Mouse (Mus musculus) limb, embryonic 13.5 days (tissue): Measurements from ENCODE around the gene Enox1. TPM values are rescaled to one million over a fixed set of nuclear protein-coding genes. Genes with fewer than 3 reads are reported as not detected.
"Not testable (repeated sequence)": the region's sequence is repeated elsewhere in the genome, so short reads cannot be mapped to it uniquely, and the experiment has no call there.

Experiments used
- ATAC-seq: fragments of 200-750 bp; cut with Nextera tagmentation; 2 replicates; pipeline ENCODE4 v1.8.0; 2017; ENCODE audit warnings: low read depth, moderate number of reproducible peaks, moderate TSS enrichment; ENCODE audit not compliant: low FRiP score
- H3K27ac ChIP-seq: fragments of 300-500 bp; sonication (generic); 2 replicates; pipeline ENCODE4 v1.5.1; 2015; ENCODE audit warnings: inconsistent platforms, mild to moderate bottlenecking, moderate library complexity
- H3K27me3 ChIP-seq: fragments of 300-500 bp; sonication (generic); 2 replicates; pipeline ENCODE4 v1.6.1; 2015; ENCODE audit warnings: mild to moderate bottlenecking, inconsistent platforms
- H3K36me3 ChIP-seq: fragments of 300-500 bp; sonication (generic); 2 replicates; pipeline ENCODE4 v1.6.1; 2015; ENCODE audit warnings: inconsistent platforms, mild to moderate bottlenecking, moderate library complexity
- H3K4me1 ChIP-seq: fragments of 300-500 bp; sonication (generic); 2 replicates; pipeline ENCODE4 v1.6.1; 2015; ENCODE audit warnings: inconsistent platforms
- H3K4me2 ChIP-seq: fragments of 300-500 bp; sonication (generic); replicated peaks from 2 replicates; pipeline ENCODE4 v1.6.1; 2015; ENCODE audit warnings: inconsistent platforms, mild to moderate bottlenecking, moderate library complexity
- H3K4me3 ChIP-seq: fragments of 300-500 bp; sonication (generic); 2 replicates; pipeline ENCODE4 v1.5.1; 2015; ENCODE audit warnings: moderate library complexity, mild to moderate bottlenecking, inconsistent platforms
- H3K9ac ChIP-seq: fragments of 300-500 bp; sonication (generic); 2 replicates; pipeline ENCODE4 v1.6.1; 2015; ENCODE audit warnings: mild to moderate bottlenecking, inconsistent platforms
- H3K9me3 ChIP-seq: fragments of 300-500 bp; sonication (generic); 2 replicates; pipeline ENCODE4 v1.6.1; 2016; ENCODE audit warnings: inconsistent platforms
- WGBS: fragments of 180-500 bp; shearing (Covaris S2); methylation state at CpG from one replicate; pipeline ENCODE4 v1.1.7; 2015; 5-methylcytosine and 5-hydroxymethylcytosine counted together
- polyA plus RNA-seq: library from polyadenylated mRNA; unstranded; fragments of >200 nt; fragmentation: Nextera tagmentation; extraction: Ambion mirVana; gene quantifications from 2 replicates; pipeline ENCODE4 v1.2.1, GENCODE M21; 2015

The Enox1 gene
- polyA plus RNA-seq, result 18.9 and 19.7 TPM in 2 replicates

DNA sequence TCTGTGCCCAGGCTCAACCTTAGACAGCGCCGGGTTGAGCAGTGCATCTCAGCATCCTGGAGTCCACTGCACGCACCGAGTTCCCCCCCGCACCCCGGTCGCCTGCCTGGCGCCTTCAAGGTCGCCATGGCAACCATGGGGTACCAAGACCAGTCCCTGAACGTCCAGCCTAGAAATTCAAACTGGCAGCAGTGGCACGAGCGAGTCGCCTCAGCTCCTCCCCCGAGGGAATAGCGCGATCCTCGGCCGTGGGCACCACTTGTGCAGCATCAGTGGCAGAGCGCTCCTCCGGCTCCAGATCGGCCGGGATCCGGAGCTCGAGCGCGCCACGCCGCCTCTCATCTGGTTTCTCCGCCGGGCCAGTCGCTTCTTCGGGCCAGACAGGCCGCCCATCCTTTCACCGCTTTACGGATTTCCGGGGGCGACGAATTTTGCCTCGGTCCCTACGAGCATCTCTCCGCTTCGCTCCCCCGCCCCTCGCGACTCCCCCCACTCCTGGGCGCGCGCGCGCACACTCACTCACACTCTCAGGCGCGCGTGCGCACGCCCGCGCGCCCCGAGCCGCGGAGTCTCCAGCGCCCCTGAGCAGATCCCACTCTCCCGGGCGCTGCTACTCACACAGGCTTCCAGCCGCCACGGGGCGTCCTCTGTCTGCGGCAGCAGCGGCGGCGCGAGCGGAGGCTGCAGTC, at the start of gene Enox1:
Gene Enox1 (plus strand): TSS at position 542 of the 689 bp plus-strand sequence.
- WGBS, result under 1% methylated on average over 73 of the region's 73 CpGs
- Histone ChIP-seq H3K4me3 (peak within 1 kb of the TSS; percentile 83), H3K4me2 (peak within 1 kb of the TSS; percentile 98)

DNA sequence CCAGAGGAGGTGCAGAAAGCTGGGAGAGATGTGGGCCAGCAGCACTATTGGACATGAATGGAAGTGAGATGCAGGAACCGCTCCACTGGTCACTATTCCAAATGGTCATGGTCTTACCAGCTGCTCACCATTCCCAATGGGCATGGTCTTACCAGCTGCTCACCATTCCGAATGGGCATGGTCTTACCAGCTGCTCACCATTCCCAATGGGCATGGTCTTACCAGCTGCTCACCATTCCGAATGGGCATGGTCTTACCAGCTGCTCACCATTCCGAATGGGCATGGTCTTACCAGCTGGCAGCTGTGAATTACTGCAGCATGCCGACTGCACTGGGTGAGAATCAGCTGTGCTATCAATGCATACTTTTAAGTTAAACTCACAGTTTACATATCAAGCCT, 45.9 kb upstream of the Enox1 start:
- not testable (repeated sequence) for H3K4me1 ChIP-seq, H3K4me2 ChIP-seq, H3K36me3 ChIP-seq, ATAC-seq, H3K4me3 ChIP-seq, H3K27me3 ChIP-seq, H3K27ac ChIP-seq, H3K9ac ChIP-seq, H3K9me3 ChIP-seq
- 88% methylated on average over 5 of the region's 5 CpGs for WGBS

More for the DNA sequence above, at the start of gene Enox1:
- ATAC-seq, result peak; percentile 85
- Histone ChIP-seq H3K9ac (peak within 1 kb of the TSS; percentile 85), H3K27ac (peak within 1 kb of the TSS; percentile 48; the same call in 1 of the 2 replicates), H3K27me3 (peaks cover 36% of the 10 kb centered on the region), H3K4me1 (peaks cover 27% of the 10 kb centered on the region), H3K9me3 (no peaks in the 10 kb centered on the region), H3K36me3 (no peaks in the 10 kb centered on the region)

DNA sequence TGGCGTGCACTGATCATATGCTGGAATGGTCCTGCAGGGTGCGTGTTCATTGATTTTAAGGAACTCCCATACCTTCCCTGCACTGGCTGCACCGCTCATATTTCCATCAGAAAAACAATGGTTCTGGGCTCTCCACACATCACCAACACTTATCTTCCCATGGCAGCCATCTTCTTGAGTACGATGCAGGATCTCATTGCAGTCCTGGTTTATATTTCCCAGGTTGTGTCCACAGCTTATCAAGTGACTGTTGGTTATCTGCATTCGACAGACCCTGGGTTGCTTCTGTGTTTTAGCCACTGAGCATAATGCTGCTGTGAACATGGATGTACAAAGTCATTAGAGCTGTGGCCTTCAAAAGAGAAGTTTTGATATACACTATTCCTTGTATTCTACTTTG, 26.0 kb upstream of the Enox1 start:
- Histone ChIP-seq H3K36me3 (no peaks in the 10 kb centered on the region), H3K27ac (no peak overlapping the region), H3K27me3 (no peaks in the 10 kb centered on the region), H3K9ac (no peak overlapping the region), H3K4me2 (no peak overlapping the region), H3K4me1 (no peaks in the 10 kb centered on the region), H3K4me3 (no peak overlapping the region), H3K9me3 (no peaks in the 10 kb centered on the region)
- WGBS, result 92% methylated on average over 5 of the region's 5 CpGs
- no peak for ATAC-seq

DNA sequence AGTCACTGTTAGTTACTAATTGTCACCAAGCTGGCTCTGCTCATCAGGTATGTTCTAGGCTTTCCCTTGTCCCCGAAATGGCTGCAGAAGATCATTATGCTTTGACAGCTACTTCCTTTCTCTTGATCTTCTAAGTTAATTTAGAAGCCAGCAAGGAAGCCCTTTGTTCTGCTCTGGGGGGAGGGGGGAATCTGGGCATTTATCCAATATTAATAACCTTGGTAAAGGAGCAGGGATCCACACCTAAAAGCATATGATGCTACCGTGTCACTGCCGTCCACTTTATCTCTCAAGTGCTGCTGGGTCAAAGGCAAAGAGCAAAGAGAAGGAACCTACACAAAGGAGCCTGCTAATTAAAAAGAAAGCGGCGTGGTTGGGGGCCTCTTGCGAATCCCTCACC, 19.6 kb upstream of the Enox1 start:
- Histone ChIP-seq H3K36me3 (no peaks in the 10 kb centered on the region), H3K4me3 (no peak overlapping the region), H3K27me3 (0 out of 2 replicates have a peak, but pooled peaks cover 5% of the 10 kb centered on the region), H3K9me3 (no peaks in the 10 kb centered on the region), H3K27ac (no peak overlapping the region), H3K4me1 (no peaks in the 10 kb centered on the region), H3K9ac (no peak overlapping the region), H3K4me2 (no peak overlapping the region)
- WGBS, result 57% methylated on average over 6 of the region's 6 CpGs
- ATAC-seq, result no peak

DNA sequence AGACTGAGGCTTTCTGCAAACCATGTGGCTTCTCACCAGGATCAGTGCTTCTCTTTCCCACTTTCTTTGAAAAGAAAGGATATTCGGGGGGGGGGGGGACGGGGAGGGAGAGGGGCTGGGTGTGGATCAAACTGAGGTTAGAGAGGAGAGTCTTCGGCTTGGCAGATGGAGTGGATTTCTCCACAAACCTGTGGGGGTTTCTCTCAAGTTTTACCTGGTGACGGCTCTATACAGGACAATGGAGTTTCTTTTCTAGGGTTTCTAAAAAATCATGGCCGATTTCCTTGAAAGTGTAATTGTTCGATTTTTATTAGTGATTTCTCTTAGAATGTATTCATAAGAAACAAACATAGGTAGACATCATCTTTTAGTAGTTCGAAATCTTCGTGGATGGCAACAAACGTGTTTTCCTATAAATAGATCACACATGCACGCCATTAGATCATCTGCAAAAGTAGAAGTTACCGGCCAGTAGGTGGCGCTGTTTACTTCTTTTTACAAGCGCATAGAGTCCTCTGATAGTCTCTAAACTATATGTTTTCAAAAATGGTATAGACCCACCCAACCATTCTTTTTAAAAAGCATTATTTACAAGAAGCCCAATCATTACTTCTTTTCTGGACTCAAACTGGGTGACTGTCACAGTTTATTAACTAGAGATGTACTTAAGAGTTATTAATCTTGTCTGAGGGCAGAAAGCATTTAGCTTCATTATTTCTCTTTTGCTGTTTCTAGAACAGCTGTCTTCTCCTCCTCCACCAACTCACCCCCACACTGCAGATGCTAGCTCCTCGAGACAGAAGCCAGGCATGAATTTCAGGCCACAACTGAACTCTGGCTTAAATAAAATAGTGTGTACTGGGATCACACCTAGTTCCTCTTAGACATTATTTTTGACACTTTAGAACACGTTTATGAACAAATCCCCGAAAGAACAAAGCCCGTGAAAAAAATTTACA, 15.0 kb upstream of the Enox1 start:
- H3K9me3 ChIP-seq, result no peaks in the 10 kb centered on the region
- H3K9ac ChIP-seq, result no peak overlapping the region
- H3K4me2 ChIP-seq, result no peak overlapping the region
- no peak overlapping the region for H3K4me3 ChIP-seq
- H3K27ac ChIP-seq, result no peak overlapping the region
- H3K27me3 ChIP-seq, result 0 out of 2 replicates have a peak, but pooled peaks cover 5% of the 10 kb centered on the region
- H3K4me1 ChIP-seq, result no peaks in the 10 kb centered on the region
- peak; percentile 76; the same call in 1 of the 2 replicates for ATAC-seq
- no peaks in the 10 kb centered on the region for H3K36me3 ChIP-seq
- WGBS, result 31% methylated on average over 17 of the region's 17 CpGs

DNA sequence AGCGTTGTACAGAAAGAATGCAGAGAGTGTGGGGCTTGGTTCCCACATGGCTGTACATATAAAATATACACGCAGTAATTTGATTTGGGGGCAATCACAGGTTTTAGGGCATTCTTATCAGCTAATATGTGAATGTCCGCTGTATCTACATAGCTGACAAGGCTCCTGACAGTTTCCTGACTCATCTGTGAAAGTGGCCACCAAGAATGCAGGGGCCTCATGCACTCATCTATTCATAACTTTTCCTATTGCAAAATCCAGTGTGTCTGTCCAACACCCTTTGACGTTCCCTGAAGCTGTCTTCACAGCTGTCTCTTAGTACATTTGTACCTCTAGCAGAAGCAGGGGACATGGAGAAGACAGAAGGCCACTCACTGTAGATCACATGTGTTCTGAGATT, 11.5 kb upstream of the Enox1 start:
- WGBS, result 83% methylated on average over 4 of the region's 4 CpGs
- ATAC-seq, result no peak
- H3K9ac ChIP-seq, result no peak overlapping the region
- no peak overlapping the region for H3K27ac ChIP-seq
- H3K36me3 ChIP-seq, result no peaks in the 10 kb centered on the region
- no peaks in the 10 kb centered on the region for H3K4me1 ChIP-seq
- 0 out of 2 replicates have a peak, but pooled peaks cover 5% of the 10 kb centered on the region for H3K27me3 ChIP-seq
- H3K9me3 ChIP-seq, result no peaks in the 10 kb centered on the region
- H3K4me2 ChIP-seq, result no peak overlapping the region
- H3K4me3 ChIP-seq, result no peak overlapping the region

DNA sequence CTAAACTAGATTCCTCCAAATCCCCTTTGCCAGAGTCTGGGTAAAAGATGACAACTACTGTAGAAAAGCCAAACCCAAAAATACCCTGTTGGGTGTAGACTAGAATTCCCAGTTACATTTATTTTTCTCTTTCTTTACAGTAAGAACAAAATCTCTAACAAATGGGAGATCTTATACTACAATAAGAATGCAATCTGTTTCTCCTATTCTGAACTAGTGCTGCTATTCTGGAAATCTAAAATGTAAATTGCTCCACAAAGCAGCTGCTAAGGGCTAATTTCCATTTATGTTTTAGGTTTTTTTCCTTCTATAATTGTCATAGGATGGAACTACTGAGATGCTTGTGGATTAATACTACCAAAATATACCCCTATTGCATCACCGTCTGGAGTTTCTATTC, 8.9 kb upstream of the Enox1 start:
- Histone ChIP-seq H3K27me3 (no peaks in the 10 kb centered on the region), H3K27ac (no peak overlapping the region), H3K4me1 (no peaks in the 10 kb centered on the region), H3K9me3 (no peaks in the 10 kb centered on the region), H3K36me3 (no peaks in the 10 kb centered on the region), H3K4me2 (no peak overlapping the region), H3K9ac (no peak overlapping the region), H3K4me3 (no peak overlapping the region)
- 85% methylated on average over 1 of the region's 1 CpGs for WGBS
- ATAC-seq, result no peak

DNA sequence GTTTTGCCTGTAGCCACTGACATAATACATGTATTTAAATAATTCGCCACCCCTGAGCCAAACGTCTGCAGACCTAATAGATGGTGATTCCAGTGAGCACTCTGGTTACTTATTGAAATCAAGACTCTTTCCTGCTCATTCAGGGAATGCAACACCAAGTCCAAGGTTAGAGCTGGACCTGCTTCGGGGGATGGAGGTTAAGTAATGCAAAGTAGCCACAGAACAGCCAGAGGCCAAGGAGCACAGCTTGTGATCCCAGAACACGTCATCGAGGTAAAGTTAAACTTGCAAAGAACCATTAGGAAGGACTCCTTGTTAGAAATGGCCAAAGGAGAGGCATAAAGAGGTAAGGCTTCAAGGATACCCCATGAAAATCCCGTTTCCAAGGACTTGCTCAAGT, 6.0 kb upstream of the Enox1 start:
- H3K27ac ChIP-seq, result no peak overlapping the region
- H3K36me3 ChIP-seq, result no peaks in the 10 kb centered on the region
- peaks cover 14% of the 10 kb centered on the region for H3K27me3 ChIP-seq
- 75% methylated on average over 6 of the region's 6 CpGs for WGBS
- no peak overlapping the region for H3K9ac ChIP-seq
- no peak for ATAC-seq
- H3K9me3 ChIP-seq, result no peaks in the 10 kb centered on the region
- H3K4me1 ChIP-seq, result peaks cover 8% of the 10 kb centered on the region
- H3K4me2 ChIP-seq, result no peak overlapping the region
- H3K4me3 ChIP-seq, result no peak overlapping the region

DNA sequence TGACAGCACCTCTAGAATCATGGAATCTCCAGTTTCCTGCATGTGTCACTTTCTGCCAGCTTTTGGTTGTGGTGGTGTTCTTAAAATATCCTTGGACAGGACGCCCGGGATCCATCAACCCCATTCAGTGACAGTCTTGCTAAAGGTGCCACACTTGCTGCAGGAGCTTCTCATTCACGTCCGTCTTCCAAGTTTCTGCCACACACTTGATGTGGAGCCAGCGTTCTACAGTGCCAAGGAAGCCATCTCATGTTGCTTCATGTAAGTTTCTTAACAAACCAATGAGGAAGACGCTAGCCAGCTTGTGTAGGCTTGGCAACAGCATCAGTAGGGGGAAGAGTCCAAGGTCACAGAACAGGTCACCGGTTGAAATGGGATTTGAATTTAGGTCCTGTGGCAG, 5.1 kb upstream of the Enox1 start:
- H3K4me1 ChIP-seq, result peaks cover 16% of the 10 kb centered on the region

DNA sequence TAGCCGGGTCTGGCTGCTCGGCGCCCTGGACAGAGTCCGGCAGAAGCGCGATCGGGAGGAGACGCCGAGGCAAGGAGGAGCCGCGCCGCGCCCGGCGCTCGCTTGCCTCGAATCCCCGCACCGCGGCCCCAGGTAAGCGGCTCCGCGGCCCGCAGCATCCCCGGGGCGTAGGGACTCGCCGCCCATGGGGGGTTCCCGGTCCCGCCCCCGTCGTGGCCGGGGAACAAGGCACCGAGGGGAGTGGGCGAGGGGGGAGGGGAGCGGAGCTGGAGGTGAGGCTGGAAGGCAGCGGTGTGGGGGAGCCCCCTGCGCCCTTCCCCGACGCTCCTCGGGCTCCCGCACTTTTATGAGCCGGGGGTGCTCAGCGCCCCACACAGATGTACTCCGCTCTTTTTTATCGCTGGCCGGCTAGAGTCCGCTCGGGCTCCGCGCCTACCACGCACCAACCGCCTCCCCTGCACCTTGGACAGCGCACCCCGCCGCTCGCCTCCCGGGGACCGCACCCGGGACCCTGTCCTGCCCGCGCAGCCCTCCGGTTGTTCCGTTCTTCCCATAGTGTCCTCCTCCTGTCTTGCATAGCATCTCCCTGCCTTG, 445 bp downstream of the Enox1 start:
- 1% methylated on average over 61 of the region's 64 CpGs for WGBS
- Histone ChIP-seq H3K4me2 (peak overlapping the region; percentile 98), H3K4me3 (peak overlapping the region; percentile 83), H3K4me1 (peaks cover 27% of the 10 kb centered on the region), H3K27me3 (peaks cover 36% of the 10 kb centered on the region), H3K27ac (peak overlapping the region; percentile 48; the same call in 1 of the 2 replicates), H3K9me3 (no peaks in the 10 kb centered on the region), H3K9ac (peak overlapping the region; percentile 85), H3K36me3 (no peaks in the 10 kb centered on the region)
- ATAC-seq, result peak; percentile 49

More for the DNA sequence above, 5.1 kb upstream of the Enox1 start:
- no peaks in the 10 kb centered on the region for H3K36me3 ChIP-seq
- H3K27ac ChIP-seq, result no peak overlapping the region
- no peak overlapping the region for H3K4me3 ChIP-seq
- H3K4me2 ChIP-seq, result no peak overlapping the region
- no peaks in the 10 kb centered on the region for H3K9me3 ChIP-seq
- WGBS, result 87% methylated on average over 7 of the region's 7 CpGs
- no peak for ATAC-seq
- no peak overlapping the region for H3K9ac ChIP-seq
- H3K27me3 ChIP-seq, result peaks cover 22% of the 10 kb centered on the region

DNA sequence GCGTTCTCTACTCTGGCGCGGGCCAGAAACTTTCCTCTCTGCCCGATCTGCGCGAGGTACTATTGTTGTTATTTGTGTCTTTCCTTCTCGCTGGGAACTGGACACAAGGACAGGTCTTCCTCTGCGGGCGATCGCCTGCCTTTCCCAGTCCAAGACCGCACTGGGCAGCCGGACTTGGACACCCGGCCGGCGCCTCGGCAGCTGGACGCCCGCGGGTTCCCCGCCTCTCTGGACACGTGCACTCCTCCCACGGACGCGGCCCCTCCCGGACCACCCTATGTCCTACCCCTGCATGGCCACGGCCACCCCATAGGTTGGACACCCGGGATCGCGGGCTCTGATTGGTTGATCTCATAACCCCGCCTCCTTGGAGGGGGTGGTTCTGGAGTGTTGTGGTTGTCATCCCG, 945 bp downstream of the Enox1 start:
- no peak overlapping the region for H3K27ac ChIP-seq
- WGBS, result 1% methylated on average over 31 of the region's 31 CpGs

DNA sequence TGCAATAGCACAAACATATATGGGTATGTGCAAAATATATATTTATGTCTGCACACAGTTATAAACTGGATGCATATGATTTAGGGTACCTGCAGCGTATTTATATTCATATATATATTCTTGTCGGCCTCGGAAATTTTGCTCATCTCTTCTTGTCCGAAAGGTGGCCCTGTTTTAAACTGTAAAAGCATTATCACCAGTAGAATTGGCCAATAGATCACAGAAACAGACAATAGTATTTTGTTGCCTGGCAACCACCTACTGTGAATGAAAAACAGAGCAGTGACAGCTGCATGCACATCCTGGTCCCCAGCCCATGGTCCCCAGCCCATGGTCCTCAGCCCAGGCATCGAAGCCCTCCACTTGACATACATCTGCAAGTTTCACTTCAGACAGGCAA, 2.8 kb downstream of the Enox1 start:
- peaks cover 21% of the 10 kb centered on the region for H3K4me1 ChIP-seq
- 77% methylated on average over 5 of the region's 5 CpGs for WGBS
- H3K36me3 ChIP-seq, result no peaks in the 10 kb centered on the region
- no peak overlapping the region for H3K4me2 ChIP-seq
- H3K4me3 ChIP-seq, result no peak overlapping the region
- H3K27me3 ChIP-seq, result peaks cover 34% of the 10 kb centered on the region
- no peak for ATAC-seq
- no peaks in the 10 kb centered on the region for H3K9me3 ChIP-seq
- no peak overlapping the region for H3K9ac ChIP-seq
- H3K27ac ChIP-seq, result no peak overlapping the region

More for the DNA sequence above, 945 bp downstream of the Enox1 start:
- Histone ChIP-seq H3K4me1 (peaks cover 27% of the 10 kb centered on the region), H3K27me3 (peaks cover 36% of the 10 kb centered on the region), H3K9ac (peak overlapping the region; percentile 85), H3K36me3 (no peaks in the 10 kb centered on the region), H3K9me3 (no peaks in the 10 kb centered on the region), H3K4me2 (peak overlapping the region; percentile 98), H3K4me3 (peak overlapping the region; percentile 83)
- peak; percentile 90 for ATAC-seq
